Mouse (Mus musculus): ENCODE results near the gene Tmx1. TPM values are rescaled to one million over a fixed set of nuclear protein-coding genes. Genes with fewer than 3 reads are reported as not detected.

Tmx1 gene
- 165 TPM in 1 of 2 replicates, not detected in the other for polyA plus RNA-seq (2012; ENCODE audit: insufficient read depth, insufficient read length, low replicate concordance, missing spikeins)

GRCm38 (mm10) chr12:70452726-70453645 lies at the start of gene Tmx1:
Tmx1 (plus strand) TSS chr12:70453095.
- WGBS = under 1% methylated on average over 58 of the region's 58 CpGs
- H3K4me1 ChIP-seq (ENCODE audit: control insufficient read depth, insufficient read depth, low read length) = no peaks in the 10 kb centered on the region
- peak within 1 kb of the TSS; percentile 80 for H3K27ac ChIP-seq (ENCODE audit: insufficient read depth, low read depth, low read length)
- peak within 1 kb of the TSS; percentile 74 for H3K4me3 ChIP-seq (ENCODE audit: insufficient read depth, low read depth, low read length)
- TF ChIP-seq POLR2A (IDR thresholded peaks at IDR 0.05; ENCODE audit: insufficient read depth, low read depth, low read length) (peak; percentile 94), CTCF (IDR thresholded peaks at IDR 0.05; ENCODE audit: insufficient read depth, low read depth, low read length) (no peak)

- Histone ChIP-seq H3K27ac (ENCODE audit: insufficient read depth, low read depth, low read length) (peak overlapping the region; percentile 92), H3K4me3 (ENCODE audit: insufficient read depth, low read depth, low read length) (no peak overlapping the region), H3K4me1 (ENCODE audit: control insufficient read depth, insufficient read depth, low read length) (peaks cover 10% of the 10 kb centered on the region)
- TF ChIP-seq POLR2A (IDR thresholded peaks at IDR 0.05; ENCODE audit: insufficient read depth, low read depth, low read length) (no peak), CTCF (IDR thresholded peaks at IDR 0.05; ENCODE audit: insufficient read depth, low read depth, low read length) (no peak)
- 19% methylated on average over 6 of the region's 6 CpGs for WGBS
Measured at GRCm38 (mm10) chr12:70404327-70404726, 48.6 kb upstream of the Tmx1 start.

- TF ChIP-seq POLR2A (IDR thresholded peaks at IDR 0.05; ENCODE audit: insufficient read depth, low read depth, low read length) (no peak), CTCF (IDR thresholded peaks at IDR 0.05; ENCODE audit: insufficient read depth, low read depth, low read length) (no peak)
- H3K4me3 ChIP-seq (ENCODE audit: insufficient read depth, low read depth, low read length) = no peak overlapping the region
- peaks cover 6% of the 10 kb centered on the region for H3K4me1 ChIP-seq (ENCODE audit: control insufficient read depth, insufficient read depth, low read length)
- H3K27ac ChIP-seq (ENCODE audit: insufficient read depth, low read depth, low read length) = no peak overlapping the region
- WGBS = 71% methylated on average over 1 of the region's 1 CpGs
Measured at GRCm38 (mm10) chr12:70408396-70408795, 44.5 kb upstream of the Tmx1 start.

- H3K4me3 ChIP-seq (ENCODE audit: insufficient read depth, low read depth, low read length) = no peak overlapping the region
- no peak overlapping the region; the same call in 1 of the 2 replicates for H3K27ac ChIP-seq (ENCODE audit: insufficient read depth, low read depth, low read length)
- WGBS = 58% methylated on average over 2 of the region's 2 CpGs
- 0 out of 2 replicates have a peak, but pooled peaks cover 3% of the 10 kb centered on the region for H3K4me1 ChIP-seq (ENCODE audit: control insufficient read depth, insufficient read depth, low read length)
- TF ChIP-seq CTCF (IDR thresholded peaks at IDR 0.05; ENCODE audit: insufficient read depth, low read depth, low read length) = no peak
- no peak for TF ChIP-seq POLR2A (IDR thresholded peaks at IDR 0.05; ENCODE audit: insufficient read depth, low read depth, low read length)
Measured at GRCm38 (mm10) chr12:70409600-70409999, 43.3 kb upstream of the Tmx1 start.

- Histone ChIP-seq H3K4me1 (ENCODE audit: control insufficient read depth, insufficient read depth, low read length) (peaks cover 2% of the 10 kb centered on the region; the same call in 1 of the 2 replicates), H3K4me3 (ENCODE audit: insufficient read depth, low read depth, low read length) (no peak overlapping the region), H3K27ac (ENCODE audit: insufficient read depth, low read depth, low read length) (no peak overlapping the region)
- WGBS = 59% methylated on average over 1 of the region's 1 CpGs
- TF ChIP-seq POLR2A (IDR thresholded peaks at IDR 0.05; ENCODE audit: insufficient read depth, low read depth, low read length) (no peak), CTCF (IDR thresholded peaks at IDR 0.05; ENCODE audit: insufficient read depth, low read depth, low read length) (no peak)
Measured at GRCm38 (mm10) chr12:70420216-70420615, 32.7 kb upstream of the Tmx1 start.

GRCm38 (mm10) chr12:70421028-70421427 lies 31.9 kb upstream of the Tmx1 start:
- Histone ChIP-seq H3K4me1 (ENCODE audit: control insufficient read depth, insufficient read depth, low read length) (peaks cover 2% of the 10 kb centered on the region; the same call in 1 of the 2 replicates), H3K27ac (ENCODE audit: insufficient read depth, low read depth, low read length) (no peak overlapping the region), H3K4me3 (ENCODE audit: insufficient read depth, low read depth, low read length) (no peak overlapping the region)
- 94% methylated on average over 3 of the region's 3 CpGs for WGBS
- TF ChIP-seq POLR2A (IDR thresholded peaks at IDR 0.05; ENCODE audit: insufficient read depth, low read depth, low read length) (no peak), CTCF (IDR thresholded peaks at IDR 0.05; ENCODE audit: insufficient read depth, low read depth, low read length) (no peak)

GRCm38 (mm10) chr12:70422322-70423118 lies 30.4 kb upstream of the Tmx1 start:
- H3K27ac ChIP-seq (ENCODE audit: insufficient read depth, low read depth, low read length) = no peak overlapping the region
- no peak for TF ChIP-seq POLR2A (IDR thresholded peaks at IDR 0.05; ENCODE audit: insufficient read depth, low read depth, low read length)
- TF ChIP-seq CTCF (IDR thresholded peaks at IDR 0.05; ENCODE audit: insufficient read depth, low read depth, low read length) = no peak
- WGBS = 79% methylated on average over 9 of the region's 9 CpGs
- H3K4me3 ChIP-seq (ENCODE audit: insufficient read depth, low read depth, low read length) = no peak overlapping the region
- H3K4me1 ChIP-seq (ENCODE audit: control insufficient read depth, insufficient read depth, low read length) = peaks cover 5% of the 10 kb centered on the region

- Histone ChIP-seq H3K4me3 (ENCODE audit: insufficient read depth, low read depth, low read length) (no peak overlapping the region), H3K4me1 (ENCODE audit: control insufficient read depth, insufficient read depth, low read length) (peaks cover 5% of the 10 kb centered on the region), H3K27ac (ENCODE audit: insufficient read depth, low read depth, low read length) (no peak overlapping the region)
- no peak for TF ChIP-seq POLR2A (IDR thresholded peaks at IDR 0.05; ENCODE audit: insufficient read depth, low read depth, low read length)
- TF ChIP-seq CTCF (IDR thresholded peaks at IDR 0.05; ENCODE audit: insufficient read depth, low read depth, low read length) = no peak
- WGBS = 56% methylated on average over 3 of the region's 3 CpGs
Measured at GRCm38 (mm10) chr12:70427885-70428284, 25.0 kb upstream of the Tmx1 start.

Measured in olfactory bulb, adult 2 months (tissue).